Mouse (Mus musculus): ENCODE measurements around the gene Clic1. TPM values are rescaled to one million over a fixed set of nuclear protein-coding genes. Genes with fewer than 3 reads are reported as not detected.
A peak's percentile ranks its signal among the peaks of the same experiment; 100 is the strongest.
"Not testable (repeated sequence)": the region's sequence is repeated elsewhere in the genome, so short reads cannot be mapped to it uniquely, and the experiment has no call there.

Clic1 gene
- 205 and 211 TPM in 2 replicates for polyA plus RNA-seq (2016; fragmentation: Nextera tagmentation; extraction: Ambion mirVana)

- Histone ChIP-seq H3K36me3 (peaks cover 22% of the 10 kb centered on the region), H3K27ac (peak within 1 kb of the TSS; percentile 98), H3K4me1 (peaks cover 43% of the 10 kb centered on the region), H3K9ac (peak within 1 kb of the TSS; percentile 83), H3K27me3 (no peaks in the 10 kb centered on the region), H3K4me3 (peak within 1 kb of the TSS; percentile 62), H3K4me2 (replicated peaks) (peak within 1 kb of the TSS; percentile 92), H3K9me3 (no peaks in the 10 kb centered on the region)
- peak; percentile 31; the same call in 1 of the 2 replicates for ATAC-seq (ENCODE audit: insufficient number of reproducible peaks, insufficient read depth, low FRiP score, low TSS enrichment)
- WGBS: 5% methylated on average over 11 of the region's 11 CpGs
Measured at GRCm38 (mm10) chr17:35049561-35050016, at the start of gene Clic1. Gene Clic1, plus strand, starts transcription at chr17:35049966.

GRCm38 (mm10) chr17:35000717-35001451, 48.9 kb upstream of the Clic1 start, which contains the start of gene Vars:
Gene Vars, plus strand, starts transcription at chr17:35000987.
- Histone ChIP-seq H3K27ac (peak within 1 kb of the TSS; percentile 99), H3K9me3 (no peaks in the 10 kb centered on the region), H3K9ac (peak within 1 kb of the TSS; percentile 92), H3K4me3 (peak within 1 kb of the TSS; percentile 68), H3K36me3 (peaks cover 32% of the 10 kb centered on the region), H3K4me2 (replicated peaks) (peak within 1 kb of the TSS; percentile 93), H3K4me1 (peaks cover 26% of the 10 kb centered on the region), H3K27me3 (no peaks in the 10 kb centered on the region)
- under 1% methylated on average over 79 of the region's 83 CpGs for WGBS
- ATAC-seq (ENCODE audit: insufficient number of reproducible peaks, insufficient read depth, low FRiP score, low TSS enrichment): peak; percentile 85

GRCm38 (mm10) chr17:35001452-35002152, 48.2 kb upstream of the Clic1 start:
- under 1% methylated on average over 35 of the region's 35 CpGs for WGBS
- no peak for ATAC-seq (ENCODE audit: insufficient number of reproducible peaks, insufficient read depth, low FRiP score, low TSS enrichment)
- peaks cover 26% of the 10 kb centered on the region for H3K4me1 ChIP-seq
- peak overlapping the region; percentile 93 for H3K4me2 ChIP-seq (replicated peaks)
- H3K27ac ChIP-seq: peak overlapping the region; percentile 99
- H3K9me3 ChIP-seq: no peaks in the 10 kb centered on the region
- H3K27me3 ChIP-seq: no peaks in the 10 kb centered on the region
- peaks cover 35% of the 10 kb centered on the region for H3K36me3 ChIP-seq
- H3K9ac ChIP-seq: peak overlapping the region; percentile 92
- H3K4me3 ChIP-seq: peak overlapping the region; percentile 68

GRCm38 (mm10) chr17:35002153-35002865, 47.5 kb upstream of the Clic1 start:
- peak overlapping the region; percentile 93 for H3K4me2 ChIP-seq (replicated peaks)
- peaks cover 42% of the 10 kb centered on the region for H3K36me3 ChIP-seq
- H3K9me3 ChIP-seq: no peaks in the 10 kb centered on the region
- 10% methylated on average over 12 of the region's 12 CpGs for WGBS
- peak overlapping the region; percentile 68 for H3K4me3 ChIP-seq
- peaks cover 23% of the 10 kb centered on the region for H3K4me1 ChIP-seq
- H3K27ac ChIP-seq: peak overlapping the region; percentile 99
- no peak for ATAC-seq (ENCODE audit: insufficient number of reproducible peaks, insufficient read depth, low FRiP score, low TSS enrichment)
- H3K27me3 ChIP-seq: no peaks in the 10 kb centered on the region
- peak overlapping the region; percentile 92 for H3K9ac ChIP-seq

GRCm38 (mm10) chr17:35003022-35003838, 46.5 kb upstream of the Clic1 start:
- WGBS: 65% methylated on average over 9 of the region's 9 CpGs
- H3K9me3 ChIP-seq: no peaks in the 10 kb centered on the region
- no peak for ATAC-seq (ENCODE audit: insufficient number of reproducible peaks, insufficient read depth, low FRiP score, low TSS enrichment)
- no peaks in the 10 kb centered on the region for H3K27me3 ChIP-seq
- peak overlapping the region; percentile 92 for H3K9ac ChIP-seq
- H3K4me1 ChIP-seq: peaks cover 23% of the 10 kb centered on the region
- H3K4me3 ChIP-seq: peak overlapping the region; percentile 68
- peak overlapping the region; percentile 93 for H3K4me2 ChIP-seq (replicated peaks)
- H3K36me3 ChIP-seq: peaks cover 47% of the 10 kb centered on the region
- no peak overlapping the region for H3K27ac ChIP-seq

GRCm38 (mm10) chr17:35004075-35004717, 45.6 kb upstream of the Clic1 start:
- no peaks in the 10 kb centered on the region for H3K27me3 ChIP-seq
- WGBS: 96% methylated on average over 17 of the region's 17 CpGs
- no peaks in the 10 kb centered on the region for H3K9me3 ChIP-seq
- H3K4me3 ChIP-seq: no peak overlapping the region
- peaks cover 50% of the 10 kb centered on the region for H3K36me3 ChIP-seq
- no peak overlapping the region for H3K9ac ChIP-seq
- H3K27ac ChIP-seq: no peak overlapping the region
- H3K4me2 ChIP-seq (replicated peaks): no peak overlapping the region
- no peak for ATAC-seq (ENCODE audit: insufficient number of reproducible peaks, insufficient read depth, low FRiP score, low TSS enrichment)
- H3K4me1 ChIP-seq: peaks cover 23% of the 10 kb centered on the region

GRCm38 (mm10) chr17:35005158-35005557, 44.6 kb upstream of the Clic1 start:
- peaks cover 59% of the 10 kb centered on the region for H3K36me3 ChIP-seq
- no peak overlapping the region for H3K27ac ChIP-seq
- peaks cover 17% of the 10 kb centered on the region for H3K4me1 ChIP-seq
- H3K9ac ChIP-seq: no peak overlapping the region
- no peaks in the 10 kb centered on the region for H3K9me3 ChIP-seq
- no peaks in the 10 kb centered on the region for H3K27me3 ChIP-seq
- no peak for ATAC-seq (ENCODE audit: insufficient number of reproducible peaks, insufficient read depth, low FRiP score, low TSS enrichment)
- no peak overlapping the region for H3K4me2 ChIP-seq (replicated peaks)
- 94% methylated on average over 10 of the region's 10 CpGs for WGBS
- H3K4me3 ChIP-seq: no peak overlapping the region

- H3K9me3 ChIP-seq; H3K27ac ChIP-seq; H3K4me3 ChIP-seq; H3K4me2 ChIP-seq (replicated peaks); H3K27me3 ChIP-seq; H3K9ac ChIP-seq; ATAC-seq (ENCODE audit: insufficient number of reproducible peaks, insufficient read depth, low FRiP score, low TSS enrichment): not testable (repeated sequence)
- peaks cover 17% of the 10 kb centered on the region for H3K4me1 ChIP-seq
- H3K36me3 ChIP-seq: peaks cover 67% of the 10 kb centered on the region
- 93% methylated on average over 4 of the region's 5 CpGs for WGBS
Measured at GRCm38 (mm10) chr17:35005902-35006301, 43.9 kb upstream of the Clic1 start.

- ATAC-seq (ENCODE audit: insufficient number of reproducible peaks, insufficient read depth, low FRiP score, low TSS enrichment): no peak
- WGBS: 93% methylated on average over 7 of the region's 7 CpGs
- no peak overlapping the region for H3K4me3 ChIP-seq
- H3K4me1 ChIP-seq: peaks cover 11% of the 10 kb centered on the region
- H3K27ac ChIP-seq: no peak overlapping the region
- no peaks in the 10 kb centered on the region for H3K9me3 ChIP-seq
- no peak overlapping the region for H3K9ac ChIP-seq
- H3K27me3 ChIP-seq: no peaks in the 10 kb centered on the region
- H3K36me3 ChIP-seq: peaks cover 82% of the 10 kb centered on the region
- H3K4me2 ChIP-seq (replicated peaks): no peak overlapping the region
Measured at GRCm38 (mm10) chr17:35007387-35007991, 42.3 kb upstream of the Clic1 start.

- Histone ChIP-seq H3K27ac (no peak overlapping the region), H3K27me3 (no peaks in the 10 kb centered on the region), H3K4me2 (replicated peaks) (no peak overlapping the region), H3K9ac (no peak overlapping the region), H3K36me3 (peaks cover 97% of the 10 kb centered on the region), H3K9me3 (no peaks in the 10 kb centered on the region), H3K4me1 (no peaks in the 10 kb centered on the region), H3K4me3 (no peak overlapping the region)
- 91% methylated on average over 7 of the region's 7 CpGs for WGBS
- no peak for ATAC-seq (ENCODE audit: insufficient number of reproducible peaks, insufficient read depth, low FRiP score, low TSS enrichment)
Measured at GRCm38 (mm10) chr17:35009586-35009985, 40.2 kb upstream of the Clic1 start.
